Comparison of ENCODE assay signal across 25 mouse cellular contexts in genomic region chr2:151742084-151742483, GRCm38 (mm10). TPM values are rescaled to one million over a fixed set of nuclear protein-coding genes. Genes with fewer than 3 reads are reported as not detected.
A peak's percentile ranks its signal among the peaks of the same experiment; 100 is the strongest.
DNase-seq lines count a peak whose midpoint lies in the region; ATAC-seq and TF ChIP-seq lines count a peak whose summit lies in the region.
"Had no signal": no experiment of that assay in that cellular context is flagged by ENCODE, and none has a peak within 500 bp of the region (broad histone marks: within the 10 kb centered on the region; RNA-seq: fewer than 3 reads in every experiment).

No protein-coding gene starts in this region.

- DNase-seq in spleen, adult 12 weeks (ENCODE audit: low spot score) = peak; percentile 22
- DNase-seq in spleen, postnatal 14 days (ENCODE audit: low spot score in 2 of 2) = no peak
- DNase-seq in c-Kit-positive CD71-positive TER-119-positive erythroid progenitor cells, embryonic 14.5 days (ENCODE audit: low spot score) = peak; percentile 50
- no peak for DNase-seq in heart, postnatal 36 days
- no peak for DNase-seq in thymus, adult 18-20 months
- DNase-seq: adrenal gland, postnatal 25 days; cerebellum, adult 11-12 months; cerebellum, postnatal 10 days; gastrocnemius, postnatal 25 days; kidney, postnatal 25 days; layer of hippocampus, postnatal 36 days; lung, adult 18-20 months; lung, postnatal 10 days; right cerebral cortex, postnatal 14 days had no signal

- TF ChIP-seq POLR2A in myocyte (IDR thresholded peaks at IDR 0.05; ENCODE audit: insufficient read length, low read depth) = no peak

- H3K4me3 ChIP-seq in liver, embryonic 12.5 days = no peak overlapping the region
- H3K4me3 ChIP-seq in myocyte = peak overlapping the region; percentile 94

- H3K36me3 ChIP-seq in liver, embryonic 12.5 days = peaks cover 15% of the 10 kb centered on the region; the same call in 1 of the 2 replicates
- H3K36me3 ChIP-seq in myocyte (ENCODE audit: control insufficient read depth, insufficient read depth) = no peaks in the 10 kb centered on the region
- H3K36me3 ChIP-seq: embryonic facial prominence, embryonic 12.5 days; forebrain, embryonic 15.5 days; heart, embryonic 10.5 days; hindbrain, embryonic 10.5 days; midbrain, embryonic 13.5 days; neural tube, embryonic 12.5 days had no signal

- H3K9me3 ChIP-seq in liver, embryonic 12.5 days (replicated peaks) = no peaks in the 10 kb centered on the region
- H3K9me3 ChIP-seq: embryonic facial prominence, embryonic 12.5 days; forebrain, embryonic 15.5 days; heart, embryonic 10.5 days; hindbrain, embryonic 10.5 days; midbrain, embryonic 13.5 days; neural tube, embryonic 12.5 days had no signal

- H3K27me3 ChIP-seq in liver, embryonic 12.5 days (replicated peaks) = peaks cover 8% of the 10 kb centered on the region
- H3K27me3 ChIP-seq in myocyte (ENCODE audit: control insufficient read depth, insufficient read depth, insufficient read length) = no peaks in the 10 kb centered on the region
- H3K27me3 ChIP-seq: embryonic facial prominence, embryonic 12.5 days had no signal

- ATAC-seq in liver, embryonic 12.5 days = no peak
- ATAC-seq in granulocyte monocyte progenitor cell, adult 5-6 weeks (replicated peaks; ENCODE audit: poor library complexity, severe bottlenecking) = no peak

- 61% methylated on average over 1 of the region's 1 CpGs for WGBS in liver, embryonic 12.5 days (ENCODE audit: insufficient replicate concordance)

- H3K4me2 ChIP-seq in liver, embryonic 12.5 days = peak overlapping the region; percentile 77
- H3K4me2 ChIP-seq in myocyte (ENCODE audit: low read depth) = peak overlapping the region; percentile 94

- peaks cover 30% of the 10 kb centered on the region for H3K79me2 ChIP-seq in myocyte (ENCODE audit: control insufficient read depth, insufficient read depth)

- H3K4me1 ChIP-seq in liver, embryonic 12.5 days = peaks cover 67% of the 10 kb centered on the region

- intact Hi-C loops in heart, postnatal 36 days (cut with DNase I) = loop anchor here (5.0 to 10.0 kb wide), 2 partner anchors 165 to 263 kb away; no protein-coding TSS in a partner anchor

- no peak overlapping the region for H3ac ChIP-seq in myocyte (ENCODE audit: control insufficient read depth, insufficient read length)

- H3K27ac ChIP-seq in liver, embryonic 12.5 days = peak overlapping the region; percentile 90
- H3K27ac ChIP-seq: neural tube, embryonic 12.5 days had no signal

- peak overlapping the region; percentile 6 for H3K9ac ChIP-seq in liver, embryonic 12.5 days

TF ChIP-seq in myocyte, 11 proteins besides CTCF, POLR2A, EP300 and RAD21:
- no peak for TF ChIP-seq SRF (IDR thresholded peaks at IDR 0.05; ENCODE audit: control insufficient read depth, insufficient read length, low read depth)
- no peak for TF ChIP-seq REST (IDR thresholded peaks at IDR 0.05; ENCODE audit: insufficient read depth, insufficient read length)
- TF ChIP-seq TCF3 (IDR thresholded peaks at IDR 0.05; ENCODE audit: insufficient read length, low read depth) = no peak
- TF ChIP-seq MAX (IDR thresholded peaks at IDR 0.05; ENCODE audit: low read depth) = no peak
- TF ChIP-seq MYOG (IDR thresholded peaks at IDR 0.05; ENCODE audit: control insufficient read depth in 1 of 3, insufficient read depth in 1 of 3, insufficient read length in 2 of 3, low read depth in 2 of 3) = no peak
- no peak for TF ChIP-seq TCF12 (IDR thresholded peaks at IDR 0.05; ENCODE audit: insufficient read depth, poor library complexity, severe bottlenecking)
- no peak for TF ChIP-seq E2F4 (IDR thresholded peaks at IDR 0.05; ENCODE audit: insufficient read depth)
- no peak for TF ChIP-seq CEBPB (IDR thresholded peaks at IDR 0.05; ENCODE audit: insufficient read depth, poor library complexity, severe bottlenecking)

RNA-seq across cellular contexts. Expression of gene Psmf1, which starts 1.9 kb away (rescaled TPM):
- polyA plus RNA-seq in liver, embryonic 12.5 days (2016; fragmentation: Nextera tagmentation; extraction: Ambion mirVana) = 47.3 and 54.6 TPM in 2 replicates
- 22.8 TPM for polyA plus RNA-seq in myocyte (2012; fragmentation: generic; extraction: Trizol)
- total RNA-seq in granulocyte monocyte progenitor cell, adult 5-6 weeks (2014; fragmentation: Nextera tagmentation) = 37.5 and 39.5 TPM in 2 replicates
- total RNA-seq in granulocyte monocyte progenitor cell, adult 5-6 weeks (2017) = 9.5 and 12.6 TPM in 2 replicates
- 10 to 100 TPM; 21.3 to 25.6 TPM for total RNA-seq in heart, postnatal 36 days (2021)

RNA-seq across cellular contexts. Expression of gene Tmem74b, which starts 40.3 kb away (rescaled TPM):
- polyA plus RNA-seq in liver, embryonic 12.5 days (2016; fragmentation: Nextera tagmentation; extraction: Ambion mirVana) = 0.11 and 0.30 TPM in 2 replicates
- not detected for polyA plus RNA-seq in myocyte (2012; fragmentation: generic; extraction: Trizol)
- total RNA-seq in granulocyte monocyte progenitor cell, adult 5-6 weeks (2014; fragmentation: Nextera tagmentation) = not detected in 2 replicates
- not detected in 2 replicates for total RNA-seq in granulocyte monocyte progenitor cell, adult 5-6 weeks (2017)
- 1 to 10 TPM; 4.3 to 5.2 TPM for total RNA-seq in heart, postnatal 36 days (2021)
- total RNA-seq: megakaryocyte progenitor cell, adult 5-6 weeks; monocyte, adult 5-6 weeks had no signal

Comparison
In these comparisons a context has a peak if more than half of its experiments do, and no peak if none do; other contexts are left out.
1. DNase-seq: peak in spleen, adult 12 weeks (single experiment) and c-Kit-positive CD71-positive TER-119-positive erythroid progenitor cells, embryonic 14.5 days (single experiment); none in spleen, postnatal 14 days (0 of 2), heart, postnatal 36 days (0 of 2) and thymus, adult 18-20 months (0 of 2).
2. RNA of gene Tmem74b, which starts 40.3 kb away (total RNA-seq): 4.3 to 5.2 TPM in heart, postnatal 36 days; not detected in granulocyte monocyte progenitor cell, adult 5-6 weeks; every median in the first group is over 4 times any median in the second.